ENCODE assay signal across 20 mouse cellular contexts in the genomic region with DNA sequence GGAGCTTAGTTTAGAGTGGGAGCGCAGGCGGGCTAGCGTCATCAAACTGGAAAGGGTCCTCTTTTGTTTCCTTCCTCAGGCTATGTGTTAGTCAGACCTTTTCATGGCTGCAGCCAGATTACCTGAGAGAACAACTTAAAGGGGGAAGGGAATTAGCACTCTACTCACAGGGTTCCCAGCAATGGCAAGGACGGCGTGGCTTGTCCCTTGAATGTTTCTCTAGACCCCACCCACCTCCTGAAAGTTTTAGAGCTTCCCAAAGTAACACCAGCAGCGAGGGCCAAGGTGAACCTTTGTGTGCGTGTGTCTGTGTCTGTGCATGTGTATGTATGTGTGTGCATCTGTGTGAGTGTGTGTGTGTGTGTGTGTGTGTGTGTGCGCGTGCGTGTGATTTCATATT.
"Had no signal": no experiment of that assay in that cellular context is flagged by ENCODE, and none has a peak within 500 bp of the region (broad histone marks: within the 10 kb centered on the region; RNA-seq: fewer than 3 reads in every experiment).

No protein-coding gene starts in this region.

- H3K4me2 ChIP-seq: lung, embryonic 15.5 days; midbrain, embryonic 11.5 days; midbrain, embryonic 13.5 days; midbrain, embryonic 15.5 days; neural tube, embryonic 13.5 days; neural tube, embryonic 15.5 days; stomach, embryonic 15.5 days had no signal

- ATAC-seq: lung, postnatal 0 days; midbrain, embryonic 13.5 days; midbrain, embryonic 15.5 days had no signal

- H3K4me1 ChIP-seq: lung, embryonic 15.5 days; megakaryocyte, embryonic 14.5 days; midbrain, embryonic 13.5 days; neural tube, embryonic 13.5 days; neural tube, embryonic 15.5 days; stomach, embryonic 15.5 days had no signal

- H3K36me3 ChIP-seq: lung, embryonic 15.5 days; midbrain, embryonic 13.5 days; midbrain, embryonic 15.5 days; neural tube, embryonic 13.5 days; neural tube, embryonic 15.5 days; stomach, embryonic 15.5 days had no signal

- DNase-seq: lung, adult 2 months; lung, postnatal 14 days; lung, postnatal 36 days; retina, postnatal 1 day; right cerebral cortex, adult 18-20 months; right cerebral cortex, postnatal 25 days; right cerebral cortex, postnatal 4 days; thymus, adult 2 months; thymus, postnatal 25 days; thymus, postnatal 4 days had no signal

- H3K9ac ChIP-seq: lung, embryonic 15.5 days; midbrain, embryonic 13.5 days; midbrain, embryonic 15.5 days; neural tube, embryonic 13.5 days; neural tube, embryonic 15.5 days; stomach, embryonic 15.5 days had no signal

- H3K9me3 ChIP-seq: lung, embryonic 15.5 days; midbrain, embryonic 13.5 days; midbrain, embryonic 15.5 days; neural tube, embryonic 13.5 days; neural tube, embryonic 15.5 days; stomach, embryonic 15.5 days had no signal

- H3K4me3 ChIP-seq: lung, embryonic 15.5 days; megakaryocyte, embryonic 14.5 days; midbrain, embryonic 13.5 days; midbrain, embryonic 15.5 days; neural tube, embryonic 13.5 days; neural tube, embryonic 15.5 days; stomach, embryonic 15.5 days had no signal

- H3K27ac ChIP-seq: lung, embryonic 15.5 days; macrophage; midbrain, embryonic 13.5 days; midbrain, embryonic 15.5 days; neural tube, embryonic 13.5 days; neural tube, embryonic 15.5 days; stomach, embryonic 15.5 days had no signal

- H3K27me3 ChIP-seq: lung, embryonic 15.5 days; midbrain, embryonic 13.5 days; midbrain, embryonic 15.5 days; neural tube, embryonic 13.5 days; neural tube, embryonic 15.5 days; stomach, embryonic 15.5 days had no signal
